Mouse (Mus musculus) layer of hippocampus, adult 9-11 months (tissue): ENCODE data around the gene Gm21708.
"Not testable (repeated sequence)": the region's sequence is repeated elsewhere in the genome, so short reads cannot be mapped to it uniquely, and the experiment has no call there.

ENCODE experiments used
- DNase-seq: peaks from one replicate; pipeline ENCODE4 v3.0.0; 2022

Gene Gm21708

GRCm38 (mm10) chrY:3410067-3410466, at the start of gene Gm21708, which contains the start of gene Gm21704:
Gene Gm21708 (minus strand): TSS chrY:3410167.
Gene Gm21704 (minus strand): TSS chrY:3410167.
- DNase-seq: not testable (repeated sequence)
